Mouse (Mus musculus) Patski (cell line): ENCODE measurements at regions not wholly inside any gene's neighbourhood (a gene's known extent, or its start where the extent isn't known, plus 50 kb on each side); places are given as distances from the start of the nearest gene placed in this dataset.

Experiments
- ATAC-seq: fragments of 100-300 bp; one replicate; pipeline ENCODE4 v1.8.0; 2021
- CTCF ChIA-PET: fragments of 350-600 bp; sonication (Branson Sonifier 250); formaldehyde crosslinking; loops from one replicate; lab custom pipeline; 2022; ENCODE audit warnings: inconsistent platforms; lab: Charles Lee
- POLR2A ChIA-PET: fragments of 350-600 bp; sonication (Branson Sonifier 250); formaldehyde crosslinking; loops from one replicate; lab custom pipeline; 2022; ENCODE audit warnings: antibody characterized with exemption, inconsistent platforms; lab: Charles Lee
- DNase-seq: peaks from one replicate; pipeline ENCODE4 v3.0.0-alpha.2; 2011; ENCODE audit warnings: low read depth, low spot score
- H3K27me3 ChIP-seq: fragments of 371-371 bp; one replicate; pipeline ENCODE4 v1.5.1; 2021
- CTCF ChIP-seq: fragments of 100-300 bp; IDR thresholded peaks from one replicate; pipeline ENCODE4 v1.5.1; 2021
- in situ Hi-C: fragments of 300-500 bp; cut with MboI; formaldehyde crosslinking; loops from 3 replicates; pipeline ENCODE4 v1.11.1; 2018; ENCODE audit warnings: low pct_unique_long_range_greater_than_20kb, mixed read lengths

GRCm38 (mm10) chr9:94278657-94279585 is 259.0 kb downstream of the 1190002N15Rik start:
- CTCF ChIA-PET: interaction anchor here (2.2 kb wide), 1 partner anchor 10 kb away, joined by 7 read pairs; no protein-coding TSS in a partner anchor
- in situ Hi-C loops: no loop called here
- no peak for ATAC-seq
- DNase-seq: no peak
- POLR2A ChIA-PET: no interaction called here
- no peak for TF ChIP-seq CTCF
- no peaks in the 10 kb centered on the region for H3K27me3 ChIP-seq

GRCm38 (mm10) chr9:94277096-94277495 is 260.8 kb downstream of the 1190002N15Rik start:
- no peak for TF ChIP-seq CTCF
- no peak for ATAC-seq
- POLR2A ChIA-PET: interaction anchor here (0.7 kb wide), 1 partner anchor 27 kb away, joined by 3 read pairs; no protein-coding TSS in a partner anchor
- H3K27me3 ChIP-seq: no peaks in the 10 kb centered on the region
- DNase-seq: no peak
- CTCF ChIA-PET: interaction anchor here (0.8 kb wide), 2 partner anchors 10 to 13 kb away, joined by 3 read pairs; no protein-coding TSS in a partner anchor
- in situ Hi-C loops: no loop called here

DNA sequence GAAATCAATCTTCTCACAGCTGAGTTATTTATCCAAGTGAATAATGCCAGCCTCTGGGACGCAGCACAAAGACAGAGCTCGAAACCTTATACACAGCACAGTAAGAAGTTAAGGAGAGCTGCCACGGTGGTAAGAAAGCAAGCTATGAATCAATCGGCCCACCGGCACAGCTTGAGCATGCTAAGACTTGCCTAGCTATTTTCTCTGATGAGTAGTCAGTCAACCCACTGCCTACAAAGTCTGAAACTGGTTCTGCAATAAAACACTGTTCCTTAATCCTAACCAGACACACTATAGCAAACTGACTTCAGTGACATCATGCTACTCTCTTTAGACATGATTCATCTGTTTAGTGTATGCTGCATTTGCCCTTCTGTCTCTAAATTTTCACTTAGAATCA is 268.7 kb downstream of the 1190002N15Rik start:
- ChIA-PET CTCF (interaction anchor here (2.0 kb wide), 1 partner anchor 9 kb away, joined by 7 read pairs; no protein-coding TSS in a partner anchor), POLR2A (interaction anchor here (0.5 kb wide), 1 partner anchor 124 kb away, joined by 6 read pairs; no protein-coding TSS in a partner anchor)
- peaks cover 9% of the 10 kb centered on the region for H3K27me3 ChIP-seq
- DNase-seq (no peak), ATAC-seq (no peak)
- in situ Hi-C loops: no loop called here
- TF ChIP-seq CTCF: no peak

DNA sequence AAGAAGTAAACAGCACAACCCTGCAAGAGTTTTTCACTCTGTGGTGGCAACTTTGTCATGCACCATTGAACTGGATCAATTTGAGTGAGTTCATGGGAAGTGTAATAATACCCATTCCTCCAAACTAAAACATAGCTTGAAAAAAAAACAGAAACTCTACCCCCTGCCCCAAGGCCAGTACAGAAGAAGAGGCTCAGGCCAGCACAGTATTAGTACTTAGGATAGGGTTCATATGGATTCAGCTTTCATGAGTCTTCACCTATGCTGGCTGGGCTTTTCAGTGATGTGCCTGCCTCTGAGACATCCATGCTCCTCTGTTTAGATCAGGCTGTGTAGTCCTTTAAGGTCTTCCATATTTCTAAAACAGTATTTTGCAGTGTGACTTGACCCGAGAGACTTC is 270.6 kb downstream of the 1190002N15Rik start:
- H3K27me3 ChIP-seq: peaks cover 14% of the 10 kb centered on the region
- CTCF ChIA-PET: interaction anchor here (1.0 to 1.2 kb wide), 2 partner anchors 10 to 15 kb away, joined by 3 read pairs; no protein-coding TSS in a partner anchor
- TF ChIP-seq CTCF: no peak
- peak; percentile 21 for ATAC-seq
- no peak for DNase-seq
- POLR2A ChIA-PET: no interaction called here
- in situ Hi-C loops: no loop called here

DNA sequence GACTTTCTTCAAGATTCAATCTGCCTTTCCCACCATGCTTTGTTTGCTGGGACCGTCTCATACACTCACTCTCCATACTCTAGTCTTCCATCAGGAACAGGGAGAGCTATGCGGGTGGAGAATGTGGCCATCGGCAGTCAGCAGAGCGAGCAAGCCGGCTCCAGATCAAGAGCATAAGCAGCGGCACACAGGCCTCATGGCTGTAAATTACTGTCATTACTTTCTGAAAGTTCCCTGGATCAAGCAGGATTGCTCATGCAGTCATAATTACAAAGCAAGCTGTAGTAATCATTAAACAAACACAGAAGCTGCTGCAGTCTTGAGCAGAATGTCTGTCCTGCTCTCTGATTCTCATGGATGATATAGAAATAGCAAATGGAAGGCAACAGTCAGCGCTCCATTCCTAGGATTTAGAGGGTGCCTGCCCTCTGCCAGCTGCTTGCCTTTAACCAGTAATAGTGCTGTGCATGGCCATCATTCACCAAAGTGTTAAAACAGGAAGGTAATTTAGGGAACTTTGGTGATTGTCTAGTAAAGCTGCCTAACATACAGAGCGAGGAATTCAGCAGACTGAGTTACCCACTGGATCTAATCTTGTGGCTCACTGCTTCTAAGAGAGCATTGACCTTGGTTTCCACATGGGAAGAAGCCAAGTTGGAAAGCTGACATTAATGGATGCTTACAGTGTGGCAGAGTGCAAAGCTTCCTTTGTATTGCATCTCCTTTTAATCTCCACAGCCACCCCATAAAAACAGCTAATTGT is 298.2 kb downstream of the 1190002N15Rik start:
- ChIA-PET POLR2A (no interaction called here), CTCF (interaction anchor here (1.5 to 1.6 kb wide), 2 partner anchors 14 to 103 kb away, joined by 3 to 4 read pairs; no protein-coding TSS in a partner anchor)
- in situ Hi-C loops: loop anchor here (25.0 kb wide), 1 partner anchor 298 kb away; the partner anchor contains the start of gene 1190002N15Rik
- TF ChIP-seq CTCF: no peak
- ATAC-seq (peak; percentile 86), DNase-seq (peak; percentile 63)
- H3K27me3 ChIP-seq: peaks cover 6% of the 10 kb centered on the region

DNA sequence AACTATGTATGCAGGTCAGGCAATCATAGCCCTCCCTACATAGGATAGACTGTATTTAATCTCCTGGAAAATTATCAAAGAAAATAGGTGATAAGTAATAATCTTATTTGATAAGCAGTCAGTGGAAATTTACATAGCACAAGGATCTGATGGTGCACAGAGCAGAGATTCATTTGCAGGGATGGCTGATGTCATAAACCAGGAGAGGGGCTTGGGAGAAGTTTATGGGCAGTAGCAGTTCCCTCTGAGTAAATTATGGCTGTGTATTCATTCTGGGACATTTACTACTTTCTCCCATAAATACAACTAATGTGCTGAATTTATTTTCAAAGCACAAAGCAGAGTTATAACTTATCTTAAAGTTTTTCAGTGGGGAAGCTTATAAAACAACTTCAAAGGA is 299.3 kb downstream of the 1190002N15Rik start:
- CTCF ChIA-PET: interaction anchor here (1.6 kb wide), 1 partner anchor 13 kb away, joined by 3 read pairs; no protein-coding TSS in a partner anchor
- POLR2A ChIA-PET: no interaction called here
- no peak for TF ChIP-seq CTCF
- H3K27me3 ChIP-seq: peaks cover 6% of the 10 kb centered on the region
- no peak for DNase-seq
- no peak for ATAC-seq
- in situ Hi-C loops: loop anchor here (25.0 kb wide), 1 partner anchor 299 kb away; the partner anchor contains the start of gene 1190002N15Rik

DNA sequence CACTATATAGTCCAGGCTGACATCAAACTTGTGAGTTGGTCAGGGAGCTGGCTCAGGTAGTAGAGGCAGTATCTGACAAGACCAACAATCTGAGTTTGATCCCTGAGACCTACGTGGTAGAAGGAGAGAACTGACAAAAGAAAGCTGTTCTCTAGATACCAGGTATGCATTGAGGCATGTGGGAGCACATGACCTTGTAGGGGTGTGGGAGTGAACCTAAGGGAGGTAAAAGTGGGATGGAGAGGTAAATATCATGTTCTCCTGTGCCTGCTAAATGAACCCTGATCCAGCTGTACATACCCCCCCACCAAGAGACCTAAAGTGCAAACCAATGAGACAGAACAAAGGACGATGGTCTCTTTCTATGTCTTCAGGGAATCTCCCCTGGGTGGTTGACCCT is 308.3 kb downstream of the 1190002N15Rik start:
- no peak for ATAC-seq
- peaks cover 7% of the 10 kb centered on the region for H3K27me3 ChIP-seq
- in situ Hi-C loops: loop anchor here (25.0 kb wide), 1 partner anchor 308 kb away; the partner anchor contains the start of gene 1190002N15Rik
- ChIA-PET CTCF (no interaction called here), POLR2A (no interaction called here)
- no peak for TF ChIP-seq CTCF
- DNase-seq: no peak

DNA sequence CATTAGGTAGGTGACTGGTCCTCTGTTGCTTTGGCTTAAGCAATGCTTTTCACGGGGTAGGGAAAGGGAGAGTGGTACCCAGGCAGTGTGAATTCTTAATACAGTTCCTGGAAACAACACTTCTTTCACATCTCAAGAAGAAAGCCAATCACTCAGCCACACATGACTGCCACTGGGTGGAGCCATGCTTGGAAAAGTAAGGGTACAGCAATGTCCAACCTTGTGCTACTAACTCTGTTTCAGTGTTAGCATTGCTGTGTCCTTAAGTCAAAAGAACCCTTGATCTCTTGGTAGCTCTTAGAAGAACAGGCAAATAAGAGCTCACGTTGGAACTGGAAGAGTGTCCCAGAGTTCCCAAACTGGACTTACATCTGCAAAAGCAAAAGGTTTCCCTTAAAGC is 318.8 kb downstream of the 1190002N15Rik start:
- no peak for DNase-seq
- TF ChIP-seq CTCF: peak; percentile 36

GRCm38 (mm10) chr9:94216414-94217279 is 321.2 kb downstream of the 1190002N15Rik start:
- H3K27me3 ChIP-seq: peaks cover 8% of the 10 kb centered on the region
- ChIA-PET CTCF (no interaction called here), POLR2A (no interaction called here)
- no peak for DNase-seq
- no peak for ATAC-seq
- TF ChIP-seq CTCF: no peak
- in situ Hi-C loops: no loop called here

More for the DNA sequence above, 318.8 kb downstream of the 1190002N15Rik start:
- no peak for ATAC-seq
- H3K27me3 ChIP-seq: peaks cover 5% of the 10 kb centered on the region
- POLR2A ChIA-PET: no interaction called here
- CTCF ChIA-PET: no interaction called here
- in situ Hi-C loops: no loop called here
